8 mouse cellular contexts compared by ENCODE assay signal in the genomic region with DNA sequence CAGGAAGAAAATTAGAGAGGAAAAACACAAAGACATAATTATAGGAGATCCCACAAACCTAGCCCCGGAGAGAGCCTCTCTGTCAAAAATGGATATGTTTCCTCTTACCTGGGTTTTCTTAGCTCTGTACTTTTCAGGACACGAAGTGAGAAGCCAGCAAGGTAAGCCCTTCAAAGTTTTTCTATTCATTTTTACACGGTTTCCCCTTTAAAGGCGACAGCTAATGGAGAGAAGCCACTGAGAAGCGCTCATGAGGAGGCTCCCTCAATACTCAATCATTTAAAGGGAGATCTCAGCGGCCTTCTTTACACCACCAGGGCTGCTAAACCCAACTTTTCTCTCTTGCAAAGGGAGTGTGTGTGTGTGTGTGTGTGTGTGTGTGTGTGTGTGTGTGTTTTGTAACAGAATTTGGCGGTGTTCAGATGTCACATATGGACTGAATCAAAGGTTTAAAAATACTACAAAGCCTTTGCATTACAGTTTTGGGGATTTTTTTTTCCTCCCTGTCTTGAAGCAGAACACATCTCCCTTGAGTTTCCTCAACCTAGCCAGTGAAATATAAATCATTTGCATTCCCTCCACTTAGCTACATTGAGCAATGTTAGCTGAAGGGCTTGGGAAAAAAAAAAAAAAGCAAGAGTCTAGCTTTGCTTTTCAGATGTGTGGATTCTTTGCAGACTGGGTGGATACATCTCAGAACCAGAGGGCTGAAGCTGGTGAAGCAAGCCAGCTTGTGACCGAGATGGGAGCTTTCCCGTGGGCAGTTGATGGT. TPM values are rescaled to one million over a fixed set of nuclear protein-coding genes. Genes with fewer than 3 reads are reported as not detected.
DNase-seq lines count a peak whose midpoint lies in the region; ATAC-seq and TF ChIP-seq lines count a peak whose summit lies in the region.

No protein-coding gene starts in this region.

- peak overlapping the region; percentile 100 for H3K4me2 ChIP-seq in intestine, postnatal 0 days (replicated peaks; ENCODE audit: low read depth)
- peak overlapping the region; percentile 97 for H3K4me2 ChIP-seq in neural tube, embryonic 15.5 days

- H3K4me1 ChIP-seq in lung, adult 2 months (ENCODE audit: control insufficient read depth, insufficient read depth, low read length) = peaks cover 8% of the 10 kb centered on the region; the same call in 1 of the 2 replicates
- no peaks in the 10 kb centered on the region for H3K4me1 ChIP-seq in embryonic fibroblast, embryonic 13.5 days (ENCODE audit: control insufficient read depth, insufficient read depth, low read length)
- peaks cover 8% of the 10 kb centered on the region; the same call in 1 of the 2 replicates for H3K4me1 ChIP-seq in intestine, postnatal 0 days (replicated peaks; ENCODE audit: control insufficient read depth, insufficient read depth, low read length)
- peaks cover 52% of the 10 kb centered on the region for H3K4me1 ChIP-seq in neural tube, embryonic 15.5 days

- 19% methylated on average over 9 of the region's 9 CpGs for WGBS in lung, adult 2 months
- 10% methylated on average over 9 of the region's 9 CpGs for WGBS in intestine, postnatal 0 days
- under 1% methylated on average over 9 of the region's 9 CpGs for WGBS in neural tube, embryonic 15.5 days

- H3K9me3 ChIP-seq in intestine, postnatal 0 days (ENCODE audit: control insufficient read depth) = no peaks in the 10 kb centered on the region
- no peaks in the 10 kb centered on the region for H3K9me3 ChIP-seq in neural tube, embryonic 15.5 days (replicated peaks)

- no peaks in the 10 kb centered on the region for H3K36me3 ChIP-seq in intestine, postnatal 0 days (ENCODE audit: control insufficient read depth, insufficient read depth)
- no peaks in the 10 kb centered on the region for H3K36me3 ChIP-seq in neural tube, embryonic 15.5 days

- H3K9ac ChIP-seq in intestine, postnatal 0 days (ENCODE audit: low read depth, low read length) = peak overlapping the region; percentile 58
- H3K9ac ChIP-seq in neural tube, embryonic 15.5 days (replicated peaks) = peak overlapping the region; percentile 81

- peak overlapping the region; percentile 81 for H3K4me3 ChIP-seq in lung, adult 2 months (replicated peaks; ENCODE audit: extremely low read depth, low read depth, low read length)
- H3K4me3 ChIP-seq in embryonic fibroblast, embryonic 13.5 days (ENCODE audit: insufficient read depth, low read length) = peak overlapping the region; percentile 61
- peak overlapping the region; percentile 72 for H3K4me3 ChIP-seq in intestine, postnatal 0 days (ENCODE audit: low read depth, low read length)
- H3K4me3 ChIP-seq in neural tube, embryonic 15.5 days (replicated peaks) = peak overlapping the region; percentile 64

- H3K27ac ChIP-seq in embryonic fibroblast, embryonic 13.5 days (ENCODE audit: insufficient read depth, low read length) = peak overlapping the region; percentile 51
- H3K27ac ChIP-seq in intestine, postnatal 0 days (ENCODE audit: low read depth, low read length) = 0 out of 2 replicates have a peak overlapping the region, but pooled peaks have one; percentile 70
- H3K27ac ChIP-seq in neural tube, embryonic 15.5 days (replicated peaks) = peak overlapping the region; percentile 90

- no peak for TF ChIP-seq CTCF in lung, adult 2 months (IDR thresholded peaks at IDR 0.05; ENCODE audit: insufficient read depth, low read length)
- TF ChIP-seq CTCF in embryonic fibroblast, embryonic 13.5 days (IDR thresholded peaks at IDR 0.05; ENCODE audit: borderline replicate concordance, insufficient read depth, low read length) = no peak
- 0 out of 2 replicates have a peak, but pooled peaks have one; percentile 7 for TF ChIP-seq CTCF in intestine, postnatal 0 days (IDR thresholded peaks at IDR 0.05; ENCODE audit: low read depth)

- no peak for ATAC-seq in intestine, postnatal 0 days
- no peak for ATAC-seq in neural tube, embryonic 15.5 days (ENCODE audit: low FRiP score)

- no peak for DNase-seq in lung, adult 2 months
- no peak for DNase-seq in lung, postnatal 4 days
- no peak for DNase-seq in layer of hippocampus, adult 8-10 months (ENCODE audit: low spot score in 2 of 2)
- DNase-seq in ovary, adult 18-20 months (ENCODE audit: low spot score) = no peak
- no peak for DNase-seq in kidney, adult 11 months

- peaks cover 8% of the 10 kb centered on the region; the same call in 1 of the 2 replicates for H3K27me3 ChIP-seq in intestine, postnatal 0 days (replicated peaks; ENCODE audit: control insufficient read depth, insufficient read depth, low read length)
- H3K27me3 ChIP-seq in neural tube, embryonic 15.5 days (replicated peaks) = no peaks in the 10 kb centered on the region; the same call in 1 of the 2 replicates

- TF ChIP-seq POLR2A in lung, adult 2 months (IDR thresholded peaks at IDR 0.05; ENCODE audit: borderline replicate concordance, extremely low read depth, low read depth, low read length) = no peak
- TF ChIP-seq POLR2A in embryonic fibroblast, embryonic 13.5 days (IDR thresholded peaks at IDR 0.05; ENCODE audit: low read depth, low read length) = no peak

RNA-seq across cellular contexts. Expression of gene Nrp2, which starts 1.2 kb away (rescaled TPM):
- polyA plus RNA-seq in lung, adult 2 months (2012; rRNA removed) = 21.6 and 27.8 TPM in 2 replicates
- 37.2 and 74.9 TPM in 2 replicates for polyA plus RNA-seq in embryonic fibroblast, embryonic 13.5 days (2011; ENCODE audit: insufficient read length, low read depth, missing spikeins)
- polyA plus RNA-seq in intestine, postnatal 0 days (2015; fragmentation: Nextera tagmentation; extraction: Ambion mirVana) = 11.7 and 12.7 TPM in 2 replicates
- polyA plus RNA-seq in neural tube, embryonic 15.5 days (2015; fragmentation: Nextera tagmentation; extraction: Ambion mirVana) = 33.4 and 35.6 TPM in 2 replicates
- 10 to 100 TPM; 61.1 to 61.8 (median 61.5) TPM for total RNA-seq in layer of hippocampus, adult 8-10 months (2022)
